Mouse (Mus musculus) embryonic fibroblast, embryonic 13.5 days (primary cell): Measurements from ENCODE around the gene Olfr484.

Experiments
- CTCF ChIP-seq: IDR thresholded peaks from 2 replicates; pipeline ENCODE4 v1.5.1; 2011; ENCODE audit warnings: mild to moderate bottlenecking, control low read depth, low read length, moderate library complexity, borderline replicate concordance; ENCODE audit not compliant: insufficient read depth
- POLR2A ChIP-seq: IDR thresholded peaks from 2 replicates; pipeline ENCODE4 v1.6.1; 2011; ENCODE audit warnings: low read depth, mild to moderate bottlenecking, control low read depth, low read length, moderate library complexity

DNA sequence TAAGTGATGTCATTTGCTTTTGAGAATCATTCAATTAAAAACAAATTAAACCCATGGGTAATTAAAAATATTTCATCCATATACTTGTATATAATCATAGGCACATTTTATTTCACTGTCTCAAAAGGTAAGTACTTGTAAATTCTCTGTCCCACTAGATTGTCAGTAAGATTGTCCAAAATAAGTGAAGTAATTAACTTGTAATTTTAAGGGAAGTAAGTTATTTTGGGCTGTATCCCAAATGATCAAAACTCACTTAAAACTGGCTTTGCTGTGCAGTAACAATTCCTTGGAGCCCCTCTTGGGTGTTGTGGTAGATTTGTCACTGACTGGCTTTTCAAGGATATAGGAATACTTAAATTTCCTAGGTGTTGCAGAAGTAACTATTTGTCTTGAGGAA, 47.7 kb downstream of the Olfr484 start, which contains the start of gene Olfr481:
- TF ChIP-seq CTCF = no peak
- no peak for TF ChIP-seq POLR2A
